Mouse (Mus musculus) neural tube, embryonic 14.5 days (tissue): ENCODE measurements around the gene Stk39. TPM values are rescaled to one million over a fixed set of nuclear protein-coding genes. Genes with fewer than 3 reads are reported as not detected.

ENCODE experiments used
- ATAC-seq: fragments of 200-750 bp; cut with Nextera tagmentation; 2 replicates; pipeline ENCODE4 v1.8.0; 2017; ENCODE audit warnings: low read depth, mild to moderate bottlenecking, moderate TSS enrichment, moderate library complexity
- H3K27ac ChIP-seq: fragments of 300-500 bp; sonication (generic); 2 replicates; pipeline ENCODE4 v1.5.1; 2014; ENCODE audit warnings: low read depth, mild to moderate bottlenecking, control low read depth, low read length, moderate library complexity, mixed read lengths
- H3K27me3 ChIP-seq: fragments of 300-500 bp; sonication (generic); 2 replicates; pipeline ENCODE4 v1.6.1; 2014; ENCODE audit warnings: low read length; ENCODE audit not compliant: control insufficient read depth, insufficient read depth
- H3K36me3 ChIP-seq: fragments of 300-500 bp; sonication (generic); 2 replicates; pipeline ENCODE4 v1.6.1; 2014; ENCODE audit warnings: low read length, mixed read lengths; ENCODE audit not compliant: control insufficient read depth, insufficient read depth
- H3K4me1 ChIP-seq: fragments of 300-500 bp; sonication (generic); 2 replicates; pipeline ENCODE4 v1.6.1; 2014; ENCODE audit warnings: low read length; ENCODE audit not compliant: control insufficient read depth, insufficient read depth
- H3K4me2 ChIP-seq: fragments of 300-500 bp; sonication (generic); 2 replicates; pipeline ENCODE4 v1.6.1; 2014; ENCODE audit warnings: mild to moderate bottlenecking, low read depth, low read length, control low read depth
- H3K4me3 ChIP-seq: fragments of 300-500 bp; sonication (generic); 2 replicates; pipeline ENCODE4 v1.5.1; 2014; ENCODE audit warnings: low read depth, low read length, control low read depth, mixed read lengths
- H3K9ac ChIP-seq: fragments of 300-500 bp; sonication (generic); replicated peaks from 2 replicates; pipeline ENCODE4 v1.6.1; 2014; ENCODE audit warnings: low read depth, mild to moderate bottlenecking, control low read depth, low read length, mixed read lengths
- H3K9me3 ChIP-seq: fragments of 300-500 bp; sonication (generic); 2 replicates; pipeline ENCODE4 v1.6.1; 2016; ENCODE audit warnings: low read length; ENCODE audit not compliant: control insufficient read depth
- WGBS: fragments of 180-500 bp; shearing (Covaris S2); extraction: QIAGEN DNeasy Blood & Tissue Kit; methylation state at CpG from one replicate; pipeline ENCODE4 v1.1.7; 2014; 5-methylcytosine and 5-hydroxymethylcytosine counted together
- polyA plus RNA-seq: library from polyadenylated mRNA; unstranded; fragments of >200 nt; fragmentation: Nextera tagmentation; extraction: Ambion mirVana; gene quantifications from 2 replicates; pipeline ENCODE4 v1.2.1, GENCODE M21; 2014

The Stk39 gene
- polyA plus RNA-seq, 1 experiment from 2014 or later: 37.0 TPM

DNA sequence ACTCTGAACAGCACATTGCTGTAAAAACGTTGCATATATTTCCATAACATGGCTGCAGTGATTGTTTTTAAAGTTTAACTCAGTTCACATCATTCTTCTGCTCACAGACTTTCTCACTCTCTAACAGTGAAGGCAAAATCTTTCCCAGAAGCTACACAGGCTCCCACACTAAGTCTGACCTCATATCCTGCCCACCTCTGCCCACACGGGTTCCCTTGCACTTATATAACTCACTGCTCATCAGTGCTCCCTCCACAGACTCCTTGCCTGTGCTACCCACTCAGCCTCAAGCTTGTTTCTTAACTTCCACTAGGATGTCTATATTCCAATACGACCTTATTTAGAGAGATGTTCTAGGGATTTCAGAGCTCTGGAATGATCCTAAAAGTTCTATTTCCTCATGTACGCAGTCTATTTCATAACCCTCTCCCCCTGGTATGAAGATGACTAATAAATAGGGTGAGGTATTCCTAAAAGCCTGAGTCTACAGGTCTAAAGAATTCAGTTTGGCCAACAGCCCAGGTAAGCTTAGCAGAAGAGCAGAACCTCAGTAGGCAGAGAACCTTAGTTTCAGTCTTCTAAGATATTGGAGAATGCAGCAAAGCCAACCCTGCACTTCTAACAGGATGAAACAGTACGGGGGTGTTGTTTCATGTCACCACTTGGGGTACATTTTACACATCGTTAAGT lies 167.2 kb downstream of the Stk39 start:
- H3K27ac ChIP-seq: no peak overlapping the region
- no peaks in the 10 kb centered on the region for H3K9me3 ChIP-seq
- ATAC-seq: no peak
- peaks cover 4% of the 10 kb centered on the region; the same call in 1 of the 2 replicates for H3K4me1 ChIP-seq
- WGBS: 87% methylated on average over 6 of the region's 6 CpGs
- no peak overlapping the region for H3K4me2 ChIP-seq
- no peaks in the 10 kb centered on the region for H3K36me3 ChIP-seq
- H3K9ac ChIP-seq: no peak overlapping the region
- no peak overlapping the region for H3K4me3 ChIP-seq
- no peaks in the 10 kb centered on the region for H3K27me3 ChIP-seq

DNA sequence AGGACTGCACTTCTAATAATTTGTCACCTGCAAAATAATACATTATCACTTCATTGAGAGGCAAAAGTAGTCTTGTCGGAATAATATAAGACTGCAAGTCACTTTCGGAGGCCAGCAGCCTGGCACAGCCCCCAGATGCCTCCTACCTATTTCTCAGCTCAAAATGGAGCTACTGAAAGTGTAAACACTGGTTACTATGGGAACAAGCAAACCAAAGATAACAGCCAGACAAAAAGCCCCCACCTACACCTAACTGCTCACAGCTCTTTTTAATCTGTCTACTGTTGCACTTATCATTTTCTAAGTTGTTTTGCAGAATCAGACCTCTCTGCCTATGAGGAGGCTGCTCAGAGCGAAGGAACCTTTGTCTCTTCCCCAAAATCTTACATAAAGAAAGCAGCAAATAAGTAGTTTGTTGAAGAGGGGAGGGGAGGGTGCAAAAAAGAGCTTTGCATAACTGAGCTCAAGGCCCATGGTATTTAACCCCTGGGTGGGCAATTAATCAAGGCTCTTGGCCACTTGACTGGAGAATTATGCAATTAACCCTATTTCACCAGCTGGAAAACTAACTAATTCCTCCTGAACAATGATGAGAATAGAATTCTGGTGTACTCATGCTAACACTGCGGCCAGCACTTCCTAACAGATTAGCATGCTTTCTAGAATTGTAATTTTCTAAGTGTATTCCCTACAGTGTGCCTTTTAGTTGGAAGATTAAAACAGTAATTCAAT lies 170.1 kb downstream of the Stk39 start:
- 58% methylated on average over 4 of the region's 4 CpGs for WGBS
- no peak for ATAC-seq

DNA sequence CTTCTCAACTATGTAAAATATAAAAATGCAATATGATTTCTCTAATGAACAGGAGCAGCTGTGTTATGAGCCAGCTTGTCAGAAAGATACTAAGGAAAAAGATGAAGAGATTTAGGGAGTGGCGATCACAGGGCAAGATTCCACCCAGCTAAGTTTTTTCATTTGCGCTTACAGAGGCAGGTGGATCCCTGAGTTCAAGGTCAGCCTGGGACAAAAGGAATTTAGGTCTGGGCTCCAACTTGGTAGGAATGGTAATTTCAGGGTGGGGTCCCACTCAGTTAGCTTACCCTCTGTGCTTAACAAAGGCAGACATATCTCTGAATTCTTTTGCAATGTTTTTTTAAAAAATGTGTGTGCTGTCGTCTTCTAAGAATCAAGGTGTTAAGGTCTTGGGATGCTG lies 173.7 kb downstream of the Stk39 start:
- H3K4me1 ChIP-seq: peaks cover 4% of the 10 kb centered on the region; the same call in 1 of the 2 replicates
- no peaks in the 10 kb centered on the region for H3K36me3 ChIP-seq
- no peak for ATAC-seq
- no peaks in the 10 kb centered on the region for H3K27me3 ChIP-seq
- no peak overlapping the region for H3K9ac ChIP-seq
- 96% methylated on average over 3 of the region's 3 CpGs for WGBS
- no peak overlapping the region for H3K4me3 ChIP-seq
- H3K27ac ChIP-seq: no peak overlapping the region
- H3K4me2 ChIP-seq: no peak overlapping the region
- no peaks in the 10 kb centered on the region for H3K9me3 ChIP-seq

More for the DNA sequence above, 170.1 kb downstream of the Stk39 start:
- H3K4me2 ChIP-seq: no peak overlapping the region
- H3K36me3 ChIP-seq: no peaks in the 10 kb centered on the region
- no peaks in the 10 kb centered on the region for H3K27me3 ChIP-seq
- H3K27ac ChIP-seq: no peak overlapping the region
- H3K9ac ChIP-seq: no peak overlapping the region
- H3K9me3 ChIP-seq: no peaks in the 10 kb centered on the region
- H3K4me1 ChIP-seq: peaks cover 4% of the 10 kb centered on the region; the same call in 1 of the 2 replicates
- H3K4me3 ChIP-seq: no peak overlapping the region

DNA sequence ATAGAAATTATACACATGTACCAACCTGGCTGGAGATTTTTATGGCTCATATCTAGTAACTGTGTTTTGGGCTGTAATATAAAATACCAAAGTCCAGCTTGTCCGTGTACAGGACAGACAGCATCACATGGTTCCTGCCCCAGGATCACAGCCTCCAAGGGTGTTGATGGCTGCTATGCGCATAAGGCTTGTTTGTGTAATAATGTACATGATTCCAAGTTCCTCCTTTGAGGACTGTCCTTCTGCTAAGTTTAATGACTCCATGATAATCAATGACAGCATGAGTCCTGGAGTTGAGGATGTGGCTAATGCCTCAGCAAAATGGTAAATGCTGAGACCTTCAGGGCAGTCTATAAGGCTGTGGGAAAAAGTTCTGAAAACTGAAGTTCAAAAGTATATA lies 174.1 kb downstream of the Stk39 start:
- Histone ChIP-seq H3K27ac (no peak overlapping the region), H3K4me1 (peaks cover 4% of the 10 kb centered on the region; the same call in 1 of the 2 replicates), H3K27me3 (no peaks in the 10 kb centered on the region), H3K4me3 (no peak overlapping the region), H3K9ac (no peak overlapping the region), H3K36me3 (no peaks in the 10 kb centered on the region), H3K4me2 (no peak overlapping the region), H3K9me3 (no peaks in the 10 kb centered on the region)
- 91% methylated on average over 2 of the region's 2 CpGs for WGBS
- no peak for ATAC-seq

DNA sequence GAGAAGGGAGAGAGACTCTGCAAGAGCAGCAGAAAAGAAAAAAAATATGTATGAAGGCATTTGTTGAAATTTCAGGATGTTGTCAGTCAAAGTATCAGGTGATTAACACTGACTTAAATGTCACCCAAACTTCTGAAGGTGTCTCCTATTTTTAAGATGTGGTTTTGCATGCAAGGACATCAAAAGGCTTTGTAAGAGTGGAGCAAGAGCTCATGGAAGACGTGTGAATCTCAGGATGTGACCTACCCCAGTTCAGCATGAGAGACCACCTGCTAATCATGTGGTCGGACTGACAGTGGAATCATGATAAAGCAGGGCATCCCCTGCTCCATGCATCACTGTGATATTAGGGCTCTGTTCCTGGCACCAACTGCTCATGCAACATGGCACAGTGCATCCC lies 175.3 kb downstream of the Stk39 start:
- 82% methylated on average over 2 of the region's 2 CpGs for WGBS

DNA sequence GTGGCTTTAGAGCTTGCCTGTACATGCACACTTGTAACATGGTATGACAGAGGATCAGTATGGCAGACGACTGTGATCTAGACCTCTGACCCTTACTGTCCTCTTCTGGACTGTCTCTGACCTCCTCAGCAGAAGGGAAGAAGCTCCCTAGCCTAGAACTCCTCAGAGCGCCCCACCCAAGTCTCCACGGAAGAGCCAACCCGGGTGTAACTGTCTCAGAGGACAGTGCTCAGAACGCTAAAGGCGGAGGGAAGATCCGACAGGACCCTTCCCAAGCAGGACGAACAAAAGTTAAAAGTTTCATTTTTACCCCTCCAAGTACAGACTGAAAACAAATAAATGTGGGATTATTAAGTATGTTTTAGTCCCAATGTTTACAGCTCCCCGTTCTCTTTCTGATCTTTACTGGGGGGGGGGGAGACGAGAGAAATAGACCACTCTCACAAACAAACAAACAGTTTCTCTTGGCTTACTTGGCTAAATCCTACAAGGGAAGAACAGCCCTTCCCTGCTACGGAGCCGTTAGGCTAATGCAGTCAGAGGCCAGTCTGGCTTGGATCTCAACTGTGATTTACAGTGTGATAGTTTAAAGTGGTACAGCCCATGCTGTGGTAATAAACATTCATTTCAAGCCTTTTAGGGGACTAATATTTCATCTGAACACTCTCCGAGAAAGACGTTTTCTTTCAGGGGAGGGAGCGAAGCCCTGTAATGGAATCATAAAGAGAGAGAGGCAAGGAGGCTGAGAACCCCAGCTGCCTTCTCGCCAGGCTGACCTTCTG lies 179.3 kb downstream of the Stk39 start:
- Histone ChIP-seq H3K4me3 (no peak overlapping the region), H3K4me2 (no peak overlapping the region), H3K27me3 (no peaks in the 10 kb centered on the region), H3K9ac (no peak overlapping the region), H3K9me3 (no peaks in the 10 kb centered on the region), H3K4me1 (peaks cover 11% of the 10 kb centered on the region), H3K27ac (no peak overlapping the region), H3K36me3 (no peaks in the 10 kb centered on the region)
- 47% methylated on average over 16 of the region's 16 CpGs for WGBS
- ATAC-seq: peak; percentile 80

More for the DNA sequence above, 175.3 kb downstream of the Stk39 start:
- Histone ChIP-seq H3K9ac (no peak overlapping the region), H3K9me3 (no peaks in the 10 kb centered on the region), H3K4me3 (no peak overlapping the region), H3K36me3 (no peaks in the 10 kb centered on the region), H3K4me2 (no peak overlapping the region), H3K27ac (no peak overlapping the region), H3K4me1 (peaks cover 11% of the 10 kb centered on the region), H3K27me3 (no peaks in the 10 kb centered on the region)
- no peak for ATAC-seq

DNA sequence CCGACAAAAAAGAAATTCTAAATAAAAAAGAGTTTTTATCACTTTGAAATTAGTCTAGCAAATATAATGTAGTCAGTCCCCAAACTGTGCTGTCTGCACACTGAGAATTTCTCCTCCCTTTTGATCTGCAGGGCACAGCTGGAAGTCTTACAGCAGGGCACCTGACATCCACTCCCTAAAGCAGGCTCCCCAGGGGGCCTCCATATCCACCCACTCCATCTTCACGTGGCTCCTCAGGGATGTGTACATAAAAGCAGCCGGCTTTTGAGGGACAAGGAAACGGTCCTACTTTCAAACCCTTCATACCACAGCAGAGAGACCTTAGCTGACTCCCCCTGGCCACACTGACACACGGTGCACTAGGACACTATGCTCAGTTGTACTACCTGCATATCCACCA lies 180.2 kb downstream of the Stk39 start:
- Histone ChIP-seq H3K27me3 (no peaks in the 10 kb centered on the region), H3K36me3 (no peaks in the 10 kb centered on the region), H3K4me1 (peaks cover 11% of the 10 kb centered on the region), H3K4me3 (no peak overlapping the region), H3K9me3 (no peaks in the 10 kb centered on the region), H3K4me2 (no peak overlapping the region), H3K9ac (no peak overlapping the region), H3K27ac (0 out of 2 replicates have a peak overlapping the region, but pooled peaks have one; percentile 18)
- no peak for ATAC-seq
- WGBS: 42% methylated on average over 5 of the region's 5 CpGs

DNA sequence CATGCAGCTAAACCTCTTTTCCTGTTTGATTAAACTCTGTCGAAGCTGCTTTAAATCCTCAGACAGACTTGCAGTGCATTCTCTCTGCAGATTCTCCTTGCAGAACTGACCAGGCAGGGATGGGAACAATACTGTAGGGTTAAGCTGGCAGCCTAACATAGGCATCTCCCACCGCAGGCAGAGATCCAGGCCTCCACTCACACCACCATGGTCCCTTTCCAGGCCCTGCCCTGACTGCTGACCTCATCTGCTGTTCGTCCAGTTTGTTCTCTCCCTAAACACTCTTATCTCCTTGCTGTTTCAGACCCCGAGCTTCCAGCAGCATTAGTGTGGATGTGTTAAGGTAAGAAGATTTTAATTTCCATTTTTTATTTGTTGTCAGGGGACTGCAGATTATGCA lies 182.1 kb downstream of the Stk39 start:
- Histone ChIP-seq H3K4me3 (no peak overlapping the region), H3K27ac (no peak overlapping the region), H3K4me1 (peaks cover 11% of the 10 kb centered on the region), H3K9me3 (no peaks in the 10 kb centered on the region), H3K36me3 (no peaks in the 10 kb centered on the region), H3K4me2 (no peak overlapping the region), H3K9ac (no peak overlapping the region), H3K27me3 (no peaks in the 10 kb centered on the region)
- ATAC-seq: 0 out of 2 replicates have a peak, but pooled peaks have one; percentile 14
- WGBS: 64% methylated on average over 4 of the region's 4 CpGs
